Mouse (Mus musculus) telencephalon, adult 2 months (tissue): ENCODE results near the gene Olfr1184.
"Not testable (repeated sequence)": the region's sequence is repeated elsewhere in the genome, so short reads cannot be mapped to it uniquely, and the experiment has no call there.

Source experiments
- DNase-seq: peaks from one replicate; pipeline ENCODE4 v3.0.0-alpha.2; 2011; ENCODE audit warnings: low read depth, low spot score

The Olfr1184 gene

DNA sequence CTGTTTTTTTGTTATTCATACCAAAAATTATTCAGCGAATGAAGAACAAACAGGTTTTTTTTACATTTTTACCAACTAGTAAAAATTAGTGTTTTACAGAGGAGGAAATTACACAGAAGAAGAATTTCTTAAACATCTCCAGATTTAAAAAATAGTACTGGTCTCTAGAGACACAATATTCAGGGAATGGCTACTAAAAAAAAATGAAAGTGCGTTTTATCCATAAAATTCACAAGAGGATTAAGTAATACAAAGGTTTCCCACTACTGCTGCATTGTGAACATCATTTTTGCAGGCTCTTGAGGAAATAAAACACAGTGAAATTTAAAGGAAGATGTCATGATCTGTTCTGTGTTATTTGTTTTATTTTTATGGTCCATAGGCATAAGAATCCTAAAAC, at the start of gene Olfr1184:
Gene Olfr1184 (plus strand): TSS at position 301 of the 400 bp plus-strand sequence.
- no peak for DNase-seq

DNA sequence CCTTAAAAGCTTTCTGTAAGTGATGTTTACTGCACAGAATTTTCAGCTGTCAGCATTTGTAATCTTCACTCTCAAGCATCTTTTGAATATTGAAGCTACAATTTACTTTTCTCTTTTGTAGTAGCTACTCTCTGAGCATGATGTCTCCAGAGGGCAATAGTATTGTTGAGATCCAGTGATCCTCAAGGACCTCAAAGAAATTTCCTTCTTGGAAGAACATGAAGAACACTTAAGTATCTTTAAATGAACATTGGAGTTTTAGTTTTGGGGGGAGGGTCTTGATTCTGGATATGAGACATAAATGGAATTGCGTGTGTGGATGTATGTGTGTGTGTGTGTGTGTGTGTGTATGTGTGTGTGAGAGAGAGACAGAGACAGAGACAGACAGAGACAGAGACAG, 34.4 kb upstream of the Olfr1184 start, which contains the start of gene Gm13757:
Gene Gm13757 (minus strand): TSS at position 101 of the 400 bp plus-strand sequence.
- DNase-seq: no peak

DNA sequence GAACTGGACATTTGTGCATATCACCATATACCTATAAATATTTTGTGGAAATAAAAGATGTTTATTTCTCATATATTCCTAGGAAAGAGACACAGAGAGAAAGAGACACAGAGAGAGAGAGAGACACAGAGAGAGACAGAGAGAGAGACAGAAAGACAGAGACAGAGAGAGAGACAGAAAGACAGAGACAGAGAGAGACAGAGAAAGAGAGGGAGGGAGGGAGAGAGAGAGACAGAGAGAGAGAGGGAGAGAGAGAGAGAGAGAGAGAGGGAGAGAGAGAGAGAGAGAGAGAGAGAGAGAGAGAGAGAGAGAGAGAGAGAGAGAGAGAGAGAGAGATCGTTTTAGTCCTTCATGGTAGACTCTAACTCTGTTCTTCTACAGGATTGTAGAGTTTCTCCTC, 28.8 kb upstream of the Olfr1184 start, which contains the start of gene Olfr1183:
Gene Olfr1183 (plus strand): TSS at position 301 of the 400 bp plus-strand sequence.
- DNase-seq: not testable (repeated sequence)

DNA sequence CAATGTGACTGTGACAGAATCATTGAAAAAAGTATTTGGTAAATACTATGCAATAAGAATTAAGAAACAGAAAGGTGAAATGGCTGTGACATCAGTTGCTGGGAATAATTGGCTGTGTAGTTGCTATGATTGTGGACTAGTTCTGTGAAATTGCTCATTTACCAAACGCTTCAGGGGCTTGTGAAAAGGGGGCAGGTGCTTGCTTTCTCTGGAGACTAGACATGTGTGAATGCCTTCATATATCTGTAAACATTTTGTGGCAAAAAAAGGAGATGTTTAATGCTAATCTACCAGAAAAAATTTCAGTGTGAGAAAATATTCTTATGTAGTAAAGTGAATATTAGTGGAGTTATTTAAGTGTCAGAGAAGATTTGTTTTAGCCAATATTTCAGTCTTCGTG, 9.6 kb downstream of the Olfr1184 start, which contains the start of gene Olfr1185-ps1:
Gene Olfr1185-ps1 (plus strand): TSS at position 301 of the 400 bp plus-strand sequence.
- no peak for DNase-seq

DNA sequence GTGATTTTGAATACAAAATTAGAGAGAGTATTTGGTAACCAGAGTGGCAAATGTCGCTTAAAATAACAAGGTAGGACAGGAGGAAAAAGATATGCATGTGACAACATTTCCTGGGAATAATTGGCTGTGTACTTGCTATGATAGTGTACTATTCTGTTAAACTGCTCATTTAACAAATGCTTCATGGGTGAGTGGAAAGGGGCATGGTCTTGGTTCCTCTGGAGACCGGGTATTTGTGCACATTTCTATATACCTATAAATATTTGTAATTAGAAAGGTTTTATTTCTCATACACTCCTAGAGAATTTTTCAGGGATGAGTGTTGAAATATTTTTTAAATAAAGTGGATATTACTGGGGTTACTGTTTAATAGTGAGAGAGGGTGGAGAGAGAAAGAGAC, 34.9 kb downstream of the Olfr1184 start, which contains the start of gene Olfr1186:
Gene Olfr1186 (plus strand): TSS at position 301 of the 400 bp plus-strand sequence.
- no peak for DNase-seq

DNA sequence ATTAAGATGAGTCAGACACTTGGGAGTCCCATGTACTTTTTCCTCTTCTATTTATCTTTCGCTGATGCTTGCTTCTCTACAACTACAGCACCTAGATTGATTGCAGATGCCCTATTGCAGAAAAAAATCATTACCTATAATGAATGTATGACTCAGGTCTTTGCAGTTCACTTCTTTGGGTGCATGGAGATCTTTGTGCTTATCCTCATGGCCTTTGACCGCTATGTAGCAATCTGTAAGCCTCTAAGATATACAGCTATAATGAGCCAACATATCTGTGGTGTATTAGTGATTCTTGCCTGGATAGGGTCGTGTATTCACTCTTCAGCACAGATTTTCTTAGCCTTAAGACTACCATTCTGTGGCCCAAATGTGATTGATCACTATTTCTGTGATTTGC, 42.3 kb downstream of the Olfr1184 start:
- no peak for DNase-seq
